Mouse (Mus musculus): ENCODE results near the gene Spag9. TPM values are rescaled to one million over a fixed set of nuclear protein-coding genes. Genes with fewer than 3 reads are reported as not detected.
A peak's percentile ranks its signal among the peaks of the same experiment; 100 is the strongest.

Gene Spag9
- polyA plus RNA-seq, 1 experiment from 2014 or later = 64.1 TPM

DNA sequence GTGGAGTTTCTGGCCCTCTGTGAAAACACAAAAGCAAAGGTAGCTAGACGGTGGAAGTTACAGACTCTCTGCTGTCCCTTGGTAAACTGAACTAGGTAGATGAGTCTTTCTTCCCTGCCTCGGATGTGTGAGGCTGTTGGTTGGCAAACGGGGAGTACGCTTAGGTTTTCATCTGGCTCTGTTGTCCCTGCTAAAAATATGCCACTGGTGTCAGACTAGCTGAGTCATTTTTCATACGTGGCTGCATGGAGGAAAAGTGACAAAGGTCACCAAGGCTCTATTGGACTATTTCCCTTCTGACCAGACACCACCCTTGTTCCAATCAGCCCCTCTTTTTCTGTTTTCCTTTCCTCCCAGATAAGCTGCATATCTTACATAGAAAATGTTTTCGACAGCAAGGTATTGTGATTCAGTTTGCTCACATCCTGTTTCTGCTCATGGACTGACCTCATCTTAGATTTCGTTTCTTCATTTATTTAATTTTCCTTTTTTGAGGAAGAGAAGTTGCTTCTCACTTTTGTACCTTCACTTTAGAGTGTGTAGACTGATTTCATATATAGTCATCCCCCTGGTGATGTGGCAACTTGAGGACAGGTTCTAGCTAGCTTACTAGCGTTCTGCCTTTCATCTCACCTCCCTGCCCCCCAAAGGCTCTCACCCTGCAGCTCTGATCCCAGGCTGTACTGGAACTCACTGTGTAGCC, 8.1 kb upstream of the Spag9 start:
- Histone ChIP-seq H3K9me3 (ENCODE audit: control insufficient read depth) (no peaks in the 10 kb centered on the region), H3K27me3 (replicated peaks; ENCODE audit: control insufficient read depth, insufficient read depth, low read length) (no peaks in the 10 kb centered on the region), H3K27ac (ENCODE audit: low read depth, low read length) (peak overlapping the region; percentile 91), H3K36me3 (ENCODE audit: control insufficient read depth, insufficient read depth) (no peaks in the 10 kb centered on the region), H3K4me3 (ENCODE audit: low read depth, low read length) (no peak overlapping the region), H3K4me1 (replicated peaks; ENCODE audit: control insufficient read depth, insufficient read depth, low read length) (0 out of 2 replicates have a peak, but pooled peaks cover 3% of the 10 kb centered on the region), H3K9ac (ENCODE audit: low read depth, low read length) (no peak overlapping the region), H3K4me2 (replicated peaks; ENCODE audit: low read depth) (no peak overlapping the region)
- no peak for TF ChIP-seq CTCF (IDR thresholded peaks at IDR 0.05; ENCODE audit: low read depth)
- ATAC-seq = peak; percentile 68
- 46% methylated on average over 8 of the region's 8 CpGs for WGBS

DNA sequence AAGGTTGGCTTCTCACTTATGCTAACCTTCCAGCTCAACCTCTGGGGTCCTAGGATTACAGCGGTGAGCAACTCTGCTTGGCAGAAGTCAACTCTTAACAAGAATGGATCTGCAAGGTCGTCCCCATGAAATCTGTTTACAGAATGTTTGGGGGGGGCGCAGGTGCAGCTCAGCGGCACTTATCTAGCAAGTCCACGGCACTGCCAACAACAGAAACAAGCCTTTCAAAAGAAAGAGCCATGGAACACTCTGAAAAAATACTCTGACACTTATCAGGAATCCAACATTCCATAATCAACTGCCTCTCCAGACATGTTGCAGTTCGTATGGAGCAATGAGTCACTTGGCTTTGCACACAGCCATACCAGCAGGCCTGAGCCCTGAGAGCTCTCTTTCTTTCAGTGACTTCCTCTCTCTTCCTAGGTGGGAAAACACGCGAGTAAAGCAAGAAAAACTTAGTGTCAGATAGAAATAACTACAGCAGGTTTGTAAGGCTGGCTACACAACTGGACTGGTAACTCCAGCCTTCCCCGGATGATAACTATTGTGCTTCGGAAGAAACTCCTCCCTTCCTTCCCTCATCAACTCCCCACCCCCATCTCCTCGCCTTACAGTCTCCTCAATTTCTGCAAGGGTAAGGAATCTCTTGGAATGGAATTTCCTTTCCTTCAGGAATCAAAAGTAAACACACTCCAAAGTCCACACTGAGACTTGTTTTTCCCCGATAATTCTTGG, 7.4 kb upstream of the Spag9 start:
- no peak overlapping the region for H3K9ac ChIP-seq (ENCODE audit: low read depth, low read length)
- peak overlapping the region; percentile 10; the same call in 1 of the 2 replicates for H3K4me2 ChIP-seq (replicated peaks; ENCODE audit: low read depth)
- H3K36me3 ChIP-seq (ENCODE audit: control insufficient read depth, insufficient read depth) = no peaks in the 10 kb centered on the region
- no peak overlapping the region for H3K4me3 ChIP-seq (ENCODE audit: low read depth, low read length)
- 0 out of 2 replicates have a peak, but pooled peaks cover 3% of the 10 kb centered on the region for H3K4me1 ChIP-seq (replicated peaks; ENCODE audit: control insufficient read depth, insufficient read depth, low read length)
- H3K27ac ChIP-seq (ENCODE audit: low read depth, low read length) = peak overlapping the region; percentile 91
- no peaks in the 10 kb centered on the region for H3K9me3 ChIP-seq (ENCODE audit: control insufficient read depth)
- 36% methylated on average over 12 of the region's 12 CpGs for WGBS
- no peaks in the 10 kb centered on the region for H3K27me3 ChIP-seq (replicated peaks; ENCODE audit: control insufficient read depth, insufficient read depth, low read length)
- peak; percentile 42 for ATAC-seq
- no peak for TF ChIP-seq CTCF (IDR thresholded peaks at IDR 0.05; ENCODE audit: low read depth)

DNA sequence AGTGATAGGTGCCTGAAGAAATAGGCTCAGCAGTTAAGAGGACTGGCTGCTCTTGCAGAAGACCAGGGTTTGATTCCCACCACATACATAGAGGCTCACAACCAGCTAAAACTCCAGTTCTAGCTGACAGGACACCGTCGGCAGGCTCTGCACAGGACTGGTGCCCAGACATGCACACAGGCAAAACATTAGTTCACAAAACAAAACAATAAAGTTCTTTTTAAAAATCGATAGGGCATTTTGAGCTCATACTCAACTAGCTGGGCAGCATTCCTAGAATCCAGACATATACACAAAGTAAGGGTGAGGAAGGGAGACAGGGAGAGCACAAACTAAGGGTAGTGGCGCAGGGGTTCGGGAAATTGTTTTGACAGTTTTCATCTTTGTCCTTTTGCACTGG, 1.4 kb upstream of the Spag9 start:
- Histone ChIP-seq H3K9me3 (ENCODE audit: control insufficient read depth) (no peaks in the 10 kb centered on the region), H3K27ac (ENCODE audit: low read depth, low read length) (peak overlapping the region; percentile 97), H3K27me3 (replicated peaks; ENCODE audit: control insufficient read depth, insufficient read depth, low read length) (no peaks in the 10 kb centered on the region), H3K4me3 (ENCODE audit: low read depth, low read length) (peak overlapping the region; percentile 98; the same call in 1 of the 2 replicates), H3K4me2 (replicated peaks; ENCODE audit: low read depth) (peak overlapping the region; percentile 80), H3K4me1 (replicated peaks; ENCODE audit: control insufficient read depth, insufficient read depth, low read length) (0 out of 2 replicates have a peak, but pooled peaks cover 7% of the 10 kb centered on the region), H3K36me3 (ENCODE audit: control insufficient read depth, insufficient read depth) (no peaks in the 10 kb centered on the region), H3K9ac (ENCODE audit: low read depth, low read length) (peak overlapping the region; percentile 97; the same call in 1 of the 2 replicates)
- WGBS = 47% methylated on average over 5 of the region's 5 CpGs
- ATAC-seq = no peak
- TF ChIP-seq CTCF (IDR thresholded peaks at IDR 0.05; ENCODE audit: low read depth) = no peak

DNA sequence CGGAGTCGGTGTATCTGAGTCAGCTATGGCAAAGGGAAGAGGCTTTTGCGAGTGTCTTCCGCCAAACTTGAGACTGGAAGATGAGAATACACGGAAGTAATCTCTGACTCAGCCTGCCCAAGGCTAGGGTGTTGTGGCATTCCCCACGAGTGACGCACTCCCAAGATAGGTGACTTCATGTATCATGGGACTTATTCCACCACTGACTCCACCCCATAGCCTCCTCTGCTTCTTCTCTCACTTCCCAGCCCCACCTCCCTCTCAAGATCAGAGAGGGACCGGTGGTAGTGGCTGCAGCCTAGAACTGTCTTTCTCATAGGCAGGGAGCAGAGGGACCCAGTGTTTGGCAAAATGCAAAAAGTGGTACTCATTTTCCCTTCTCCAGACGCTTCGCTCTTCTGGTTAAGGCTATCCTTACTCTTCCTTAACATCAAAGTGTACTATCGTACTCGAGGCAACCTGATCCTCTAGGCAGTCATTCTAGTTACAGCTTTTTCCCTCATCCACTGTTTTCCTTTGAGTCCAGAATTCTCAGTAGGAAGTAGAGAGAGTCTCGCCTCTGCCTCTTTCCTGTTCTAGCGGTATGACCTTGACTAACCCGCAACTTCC, 676 bp upstream of the Spag9 start:
- Histone ChIP-seq H3K4me3 (ENCODE audit: low read depth, low read length) (peak overlapping the region; percentile 98), H3K9ac (ENCODE audit: low read depth, low read length) (peak overlapping the region; percentile 97), H3K9me3 (ENCODE audit: control insufficient read depth) (no peaks in the 10 kb centered on the region), H3K27ac (ENCODE audit: low read depth, low read length) (peak overlapping the region; percentile 97), H3K4me1 (replicated peaks; ENCODE audit: control insufficient read depth, insufficient read depth, low read length) (0 out of 2 replicates have a peak, but pooled peaks cover 7% of the 10 kb centered on the region), H3K27me3 (replicated peaks; ENCODE audit: control insufficient read depth, insufficient read depth, low read length) (no peaks in the 10 kb centered on the region), H3K4me2 (replicated peaks; ENCODE audit: low read depth) (peak overlapping the region; percentile 80), H3K36me3 (ENCODE audit: control insufficient read depth, insufficient read depth) (no peaks in the 10 kb centered on the region)
- no peak for TF ChIP-seq CTCF (IDR thresholded peaks at IDR 0.05; ENCODE audit: low read depth)
- peak; percentile 81 for ATAC-seq
- WGBS = 2% methylated on average over 15 of the region's 15 CpGs

DNA sequence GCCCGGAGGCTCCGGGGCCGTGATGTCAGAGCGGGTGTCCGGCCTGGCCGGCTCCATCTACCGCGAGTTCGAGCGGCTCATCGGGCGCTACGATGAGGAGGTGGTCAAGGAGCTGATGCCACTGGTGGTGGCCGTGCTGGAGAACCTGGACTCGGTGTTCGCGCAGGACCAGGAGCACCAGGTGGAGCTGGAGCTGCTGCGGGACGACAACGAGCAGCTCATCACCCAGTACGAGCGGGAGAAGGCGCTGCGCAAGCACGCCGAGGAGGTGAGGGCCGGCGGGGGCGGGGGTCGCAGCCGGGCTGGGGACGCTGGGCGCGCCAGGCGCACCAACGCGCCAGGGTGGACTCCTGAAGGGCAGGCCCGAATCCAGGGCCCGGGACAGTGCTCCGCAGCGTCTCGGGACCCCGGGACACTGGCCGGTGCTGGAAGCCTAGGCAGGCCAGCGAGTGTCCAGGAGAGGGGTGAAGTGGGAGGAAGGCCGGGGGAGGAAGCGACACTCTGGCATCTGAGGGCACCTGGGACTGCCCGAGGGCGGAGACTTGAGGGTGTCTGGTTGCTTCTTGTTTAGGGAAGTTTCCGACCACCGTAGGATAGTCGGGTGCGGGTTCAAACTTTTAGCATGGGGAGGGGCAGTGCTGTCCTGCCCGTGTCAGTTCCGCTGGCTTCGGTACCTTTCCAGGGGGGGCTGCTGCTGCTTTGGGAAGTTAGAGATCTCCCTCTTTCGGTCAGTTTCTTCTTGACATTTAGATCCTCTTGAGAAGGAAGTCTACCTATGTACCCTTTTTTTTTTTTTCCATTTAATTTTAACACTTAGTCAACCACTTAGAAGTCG, 632 bp downstream of the Spag9 start:
- Histone ChIP-seq H3K9me3 (ENCODE audit: control insufficient read depth) (no peaks in the 10 kb centered on the region), H3K4me1 (replicated peaks; ENCODE audit: control insufficient read depth, insufficient read depth, low read length) (0 out of 2 replicates have a peak, but pooled peaks cover 7% of the 10 kb centered on the region), H3K27ac (ENCODE audit: low read depth, low read length) (peak overlapping the region; percentile 97), H3K9ac (ENCODE audit: low read depth, low read length) (peak overlapping the region; percentile 97), H3K4me2 (replicated peaks; ENCODE audit: low read depth) (peak overlapping the region; percentile 80), H3K4me3 (ENCODE audit: low read depth, low read length) (peak overlapping the region; percentile 98), H3K27me3 (replicated peaks; ENCODE audit: control insufficient read depth, insufficient read depth, low read length) (no peaks in the 10 kb centered on the region), H3K36me3 (ENCODE audit: control insufficient read depth, insufficient read depth) (no peaks in the 10 kb centered on the region)
- TF ChIP-seq CTCF (IDR thresholded peaks at IDR 0.05; ENCODE audit: low read depth) = peak; percentile 51
- under 1% methylated on average over 58 of the region's 58 CpGs for WGBS
- peak; percentile 7 for ATAC-seq

Data from intestine, postnatal 0 days (tissue).